Mouse (Mus musculus) neural tube, embryonic 14.5 days (tissue): ENCODE results near the gene Abi3bp. TPM values are rescaled to one million over a fixed set of nuclear protein-coding genes. Genes with fewer than 3 reads are reported as not detected.

Experiments
- ATAC-seq: fragments of 200-750 bp; cut with Nextera tagmentation; 2 replicates; pipeline ENCODE4 v1.8.0; 2017; ENCODE audit warnings: low read depth, mild to moderate bottlenecking, moderate TSS enrichment, moderate library complexity
- H3K27ac ChIP-seq: fragments of 300-500 bp; sonication (generic); 2 replicates; pipeline ENCODE4 v1.5.1; 2014; ENCODE audit warnings: low read depth, mild to moderate bottlenecking, control low read depth, low read length, moderate library complexity, mixed read lengths
- H3K27me3 ChIP-seq: fragments of 300-500 bp; sonication (generic); 2 replicates; pipeline ENCODE4 v1.6.1; 2014; ENCODE audit warnings: low read length; ENCODE audit not compliant: control insufficient read depth, insufficient read depth
- H3K36me3 ChIP-seq: fragments of 300-500 bp; sonication (generic); 2 replicates; pipeline ENCODE4 v1.6.1; 2014; ENCODE audit warnings: low read length, mixed read lengths; ENCODE audit not compliant: control insufficient read depth, insufficient read depth
- H3K4me1 ChIP-seq: fragments of 300-500 bp; sonication (generic); 2 replicates; pipeline ENCODE4 v1.6.1; 2014; ENCODE audit warnings: low read length; ENCODE audit not compliant: control insufficient read depth, insufficient read depth
- H3K4me2 ChIP-seq: fragments of 300-500 bp; sonication (generic); 2 replicates; pipeline ENCODE4 v1.6.1; 2014; ENCODE audit warnings: mild to moderate bottlenecking, low read depth, low read length, control low read depth
- H3K4me3 ChIP-seq: fragments of 300-500 bp; sonication (generic); 2 replicates; pipeline ENCODE4 v1.5.1; 2014; ENCODE audit warnings: low read depth, low read length, control low read depth, mixed read lengths
- H3K9ac ChIP-seq: fragments of 300-500 bp; sonication (generic); replicated peaks from 2 replicates; pipeline ENCODE4 v1.6.1; 2014; ENCODE audit warnings: low read depth, mild to moderate bottlenecking, control low read depth, low read length, mixed read lengths
- H3K9me3 ChIP-seq: fragments of 300-500 bp; sonication (generic); 2 replicates; pipeline ENCODE4 v1.6.1; 2016; ENCODE audit warnings: low read length; ENCODE audit not compliant: control insufficient read depth
- WGBS: fragments of 180-500 bp; shearing (Covaris S2); extraction: QIAGEN DNeasy Blood & Tissue Kit; methylation state at CpG from one replicate; pipeline ENCODE4 v1.1.7; 2014; 5-methylcytosine and 5-hydroxymethylcytosine counted together
- polyA plus RNA-seq: library from polyadenylated mRNA; unstranded; fragments of >200 nt; fragmentation: Nextera tagmentation; extraction: Ambion mirVana; gene quantifications from 2 replicates; pipeline ENCODE4 v1.2.1, GENCODE M21; 2014

Gene Abi3bp
- polyA plus RNA-seq, 1 experiment from 2014 or later, result 0.59 TPM

- Histone ChIP-seq H3K9me3 (no peaks in the 10 kb centered on the region), H3K27me3 (no peaks in the 10 kb centered on the region), H3K9ac (no peak overlapping the region), H3K4me2 (no peak overlapping the region), H3K27ac (no peak overlapping the region), H3K36me3 (no peaks in the 10 kb centered on the region), H3K4me1 (no peaks in the 10 kb centered on the region), H3K4me3 (no peak overlapping the region)
- WGBS, result 70% methylated on average over 7 of the region's 7 CpGs
- ATAC-seq, result no peak
Observed at GRCm38 (mm10) chr16:56646382-56647172, 168.9 kb downstream of the Abi3bp start.

GRCm38 (mm10) chr16:56655193-56655910 lies 177.7 kb downstream of the Abi3bp start:
- no peaks in the 10 kb centered on the region for H3K27me3 ChIP-seq
- H3K4me3 ChIP-seq, result no peak overlapping the region
- no peaks in the 10 kb centered on the region for H3K4me1 ChIP-seq
- no peaks in the 10 kb centered on the region for H3K9me3 ChIP-seq
- H3K9ac ChIP-seq, result no peak overlapping the region
- WGBS, result 88% methylated on average over 12 of the region's 12 CpGs
- no peaks in the 10 kb centered on the region for H3K36me3 ChIP-seq
- no peak overlapping the region for H3K27ac ChIP-seq
- H3K4me2 ChIP-seq, result no peak overlapping the region
- ATAC-seq, result no peak

- ATAC-seq, result no peak
- Histone ChIP-seq H3K27ac (no peak overlapping the region), H3K9ac (no peak overlapping the region), H3K27me3 (no peaks in the 10 kb centered on the region), H3K36me3 (no peaks in the 10 kb centered on the region), H3K9me3 (no peaks in the 10 kb centered on the region), H3K4me1 (no peaks in the 10 kb centered on the region), H3K4me3 (no peak overlapping the region), H3K4me2 (no peak overlapping the region)
Observed at GRCm38 (mm10) chr16:56658866-56659265, 181.2 kb downstream of the Abi3bp start.

- no peak for ATAC-seq
- Histone ChIP-seq H3K9me3 (no peaks in the 10 kb centered on the region), H3K4me1 (no peaks in the 10 kb centered on the region), H3K4me2 (no peak overlapping the region), H3K36me3 (no peaks in the 10 kb centered on the region), H3K9ac (no peak overlapping the region), H3K27ac (no peak overlapping the region), H3K4me3 (no peak overlapping the region), H3K27me3 (no peaks in the 10 kb centered on the region)
- WGBS, result 78% methylated on average over 5 of the region's 5 CpGs
Observed at GRCm38 (mm10) chr16:56669520-56669919, 191.8 kb downstream of the Abi3bp start.

GRCm38 (mm10) chr16:56670941-56671340 lies 193.3 kb downstream of the Abi3bp start:
- no peaks in the 10 kb centered on the region for H3K4me1 ChIP-seq
- H3K9ac ChIP-seq, result no peak overlapping the region
- no peak overlapping the region for H3K4me3 ChIP-seq
- no peak for ATAC-seq
- H3K27ac ChIP-seq, result no peak overlapping the region
- no peaks in the 10 kb centered on the region for H3K27me3 ChIP-seq
- no peak overlapping the region for H3K4me2 ChIP-seq
- no peaks in the 10 kb centered on the region for H3K9me3 ChIP-seq
- H3K36me3 ChIP-seq, result no peaks in the 10 kb centered on the region
- WGBS, result 84% methylated on average over 8 of the region's 8 CpGs

GRCm38 (mm10) chr16:56673420-56673819 lies 195.7 kb downstream of the Abi3bp start:
- H3K9ac ChIP-seq, result no peak overlapping the region
- H3K4me3 ChIP-seq, result no peak overlapping the region
- no peak overlapping the region for H3K4me2 ChIP-seq
- no peak for ATAC-seq
- WGBS, result 96% methylated on average over 2 of the region's 2 CpGs
- no peaks in the 10 kb centered on the region for H3K27me3 ChIP-seq
- no peaks in the 10 kb centered on the region for H3K9me3 ChIP-seq
- H3K36me3 ChIP-seq, result no peaks in the 10 kb centered on the region
- no peaks in the 10 kb centered on the region for H3K4me1 ChIP-seq
- no peak overlapping the region for H3K27ac ChIP-seq

GRCm38 (mm10) chr16:56677146-56677545 lies 199.5 kb downstream of the Abi3bp start:
- H3K4me2 ChIP-seq, result no peak overlapping the region
- WGBS, result 76% methylated on average over 4 of the region's 4 CpGs
- no peaks in the 10 kb centered on the region for H3K27me3 ChIP-seq
- H3K9me3 ChIP-seq, result no peaks in the 10 kb centered on the region
- no peaks in the 10 kb centered on the region for H3K36me3 ChIP-seq
- H3K4me3 ChIP-seq, result no peak overlapping the region
- 0 out of 2 replicates have a peak, but pooled peaks have one; percentile 69 for ATAC-seq
- H3K27ac ChIP-seq, result no peak overlapping the region
- H3K9ac ChIP-seq, result no peak overlapping the region
- no peaks in the 10 kb centered on the region for H3K4me1 ChIP-seq

GRCm38 (mm10) chr16:56681010-56681645 lies 203.4 kb downstream of the Abi3bp start:
- Histone ChIP-seq H3K4me3 (no peak overlapping the region), H3K27me3 (no peaks in the 10 kb centered on the region), H3K9me3 (no peaks in the 10 kb centered on the region), H3K4me1 (no peaks in the 10 kb centered on the region), H3K9ac (no peak overlapping the region), H3K27ac (no peak overlapping the region), H3K36me3 (peaks cover 10% of the 10 kb centered on the region; the same call in 1 of the 2 replicates), H3K4me2 (no peak overlapping the region)
- 79% methylated on average over 8 of the region's 8 CpGs for WGBS
- ATAC-seq, result 0 out of 2 replicates have a peak, but pooled peaks have one; percentile 38

GRCm38 (mm10) chr16:56686747-56687146 lies 209.1 kb downstream of the Abi3bp start:
- Histone ChIP-seq H3K36me3 (peaks cover 15% of the 10 kb centered on the region), H3K4me2 (no peak overlapping the region), H3K27me3 (no peaks in the 10 kb centered on the region), H3K9me3 (no peaks in the 10 kb centered on the region), H3K9ac (no peak overlapping the region), H3K4me3 (no peak overlapping the region), H3K4me1 (no peaks in the 10 kb centered on the region), H3K27ac (no peak overlapping the region)
- 97% methylated on average over 5 of the region's 5 CpGs for WGBS
- no peak for ATAC-seq
